Mouse (Mus musculus) forebrain, embryonic 13.5 days (tissue): ENCODE results near the gene 4930579F01Rik. TPM values are rescaled to one million over a fixed set of nuclear protein-coding genes. Genes with fewer than 3 reads are reported as not detected.

Source experiments
- ATAC-seq: fragments of 200-750 bp; cut with Nextera tagmentation; 2 replicates; pipeline ENCODE4 v1.8.0; 2017
- H3K27ac ChIP-seq: fragments of 300-500 bp; sonication (generic); 2 replicates; pipeline ENCODE4 v1.5.1; 2015; ENCODE audit warnings: inconsistent platforms, mild to moderate bottlenecking, moderate library complexity
- H3K27me3 ChIP-seq: fragments of 300-500 bp; sonication (generic); 2 replicates; pipeline ENCODE4 v1.6.1; 2015; ENCODE audit warnings: mild to moderate bottlenecking, inconsistent platforms
- H3K36me3 ChIP-seq: fragments of 300-500 bp; sonication (generic); 2 replicates; pipeline ENCODE4 v1.6.1; 2015; ENCODE audit warnings: mild to moderate bottlenecking, inconsistent platforms; ENCODE audit not compliant: poor library complexity, severe bottlenecking
- H3K4me1 ChIP-seq: fragments of 300-500 bp; sonication (generic); 2 replicates; pipeline ENCODE4 v1.6.1; 2015; ENCODE audit warnings: inconsistent platforms
- H3K4me2 ChIP-seq: fragments of 300-500 bp; sonication (generic); 2 replicates; pipeline ENCODE4 v1.6.1; 2015; ENCODE audit warnings: inconsistent platforms, mild to moderate bottlenecking, moderate library complexity
- H3K4me3 ChIP-seq: fragments of 300-500 bp; sonication (generic); 2 replicates; pipeline ENCODE4 v1.5.1; 2015; ENCODE audit warnings: mild to moderate bottlenecking, inconsistent platforms
- H3K9ac ChIP-seq: fragments of 300-500 bp; sonication (generic); 2 replicates; pipeline ENCODE4 v1.6.1; 2015; ENCODE audit warnings: mild to moderate bottlenecking, inconsistent platforms
- H3K9me3 ChIP-seq: fragments of 300-500 bp; sonication (generic); replicated peaks from 2 replicates; pipeline ENCODE4 v1.6.1; 2016; ENCODE audit warnings: inconsistent platforms
- WGBS: fragments of 180-500 bp; shearing (Covaris S2); methylation state at CpG from one replicate; pipeline ENCODE4 v1.1.7; 2015; 5-methylcytosine and 5-hydroxymethylcytosine counted together
- polyA plus RNA-seq: library from polyadenylated mRNA; unstranded; fragments of >200 nt; fragmentation: Nextera tagmentation; extraction: Ambion mirVana; gene quantifications from 2 replicates; pipeline ENCODE4 v1.2.1, GENCODE M21; 2015

Gene 4930579F01Rik
- polyA plus RNA-seq, 1 experiment from 2014 or later: not detected

DNA sequence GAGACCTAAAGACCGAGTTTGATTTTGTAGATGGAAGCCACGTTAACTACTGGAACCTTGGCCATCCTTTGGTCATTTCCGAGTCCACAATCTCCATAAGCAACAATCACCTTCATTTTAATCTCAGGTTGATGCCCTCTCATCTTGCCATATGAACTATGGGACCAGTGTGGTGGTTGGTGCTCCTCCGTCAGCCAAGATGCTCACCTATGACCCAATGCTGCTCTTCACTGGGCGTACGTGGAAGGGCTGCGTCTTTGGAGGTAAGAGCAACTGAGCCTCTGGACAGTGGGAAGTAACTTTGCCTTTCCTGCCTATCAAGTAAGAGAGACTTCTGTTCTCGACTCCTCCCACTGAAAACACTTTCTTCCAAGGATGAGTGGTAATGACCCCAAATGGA is 34.2 kb upstream of the 4930579F01Rik start:
- Histone ChIP-seq H3K36me3 (no peaks in the 10 kb centered on the region), H3K4me1 (no peaks in the 10 kb centered on the region), H3K4me3 (no peak overlapping the region), H3K9me3 (no peaks in the 10 kb centered on the region), H3K27ac (no peak overlapping the region), H3K27me3 (no peaks in the 10 kb centered on the region), H3K4me2 (no peak overlapping the region), H3K9ac (no peak overlapping the region)
- no peak for ATAC-seq
- WGBS: 96% methylated on average over 8 of the region's 8 CpGs

DNA sequence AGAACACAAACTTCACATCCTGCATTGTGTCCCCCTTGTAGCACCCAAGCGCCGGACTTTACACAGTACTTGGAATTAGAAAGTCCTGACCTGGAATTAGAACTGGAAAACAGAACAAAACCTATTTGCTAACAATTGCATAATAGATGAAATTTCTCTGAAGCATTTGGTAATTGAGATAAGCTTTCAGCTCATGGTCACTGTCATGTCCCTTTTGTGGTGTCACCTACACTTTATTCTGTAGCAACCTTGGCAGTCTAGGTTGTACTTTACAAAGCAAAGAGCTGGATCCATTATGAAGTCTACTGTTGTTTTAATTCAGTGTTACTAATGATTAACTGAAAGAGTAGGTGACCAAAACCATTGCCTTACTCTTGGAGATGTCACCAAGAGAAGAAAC is 33.5 kb upstream of the 4930579F01Rik start:
- Histone ChIP-seq H3K27me3 (no peaks in the 10 kb centered on the region), H3K36me3 (no peaks in the 10 kb centered on the region), H3K9me3 (no peaks in the 10 kb centered on the region), H3K4me3 (no peak overlapping the region), H3K4me1 (no peaks in the 10 kb centered on the region), H3K4me2 (no peak overlapping the region), H3K27ac (no peak overlapping the region), H3K9ac (no peak overlapping the region)
- WGBS: 89% methylated on average over 2 of the region's 2 CpGs
- ATAC-seq: no peak

DNA sequence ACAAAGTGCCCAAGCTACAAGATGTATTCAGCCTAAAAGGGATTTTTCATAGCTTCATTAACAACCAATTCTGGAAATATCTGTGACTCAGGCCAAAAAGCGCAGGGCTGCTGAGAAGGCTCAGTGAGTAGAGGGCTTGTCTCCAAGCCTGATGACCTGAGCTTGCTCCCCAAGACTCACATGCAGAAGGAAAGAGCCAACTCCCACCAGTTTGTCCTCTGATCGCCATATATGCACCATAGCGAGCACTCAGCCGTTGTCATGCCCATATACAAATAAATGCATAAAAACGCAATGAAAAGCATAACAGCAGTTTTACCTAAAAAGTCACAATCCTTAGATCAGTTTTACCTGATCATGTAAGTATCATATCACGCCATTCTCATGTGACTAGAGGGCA is 32.9 kb upstream of the 4930579F01Rik start:
- H3K4me2 ChIP-seq: no peak overlapping the region
- no peaks in the 10 kb centered on the region for H3K4me1 ChIP-seq
- H3K9ac ChIP-seq: no peak overlapping the region
- H3K27ac ChIP-seq: no peak overlapping the region
- 96% methylated on average over 6 of the region's 6 CpGs for WGBS
- no peaks in the 10 kb centered on the region for H3K36me3 ChIP-seq
- no peak for ATAC-seq
- no peaks in the 10 kb centered on the region for H3K9me3 ChIP-seq
- H3K4me3 ChIP-seq: no peak overlapping the region
- H3K27me3 ChIP-seq: no peaks in the 10 kb centered on the region

DNA sequence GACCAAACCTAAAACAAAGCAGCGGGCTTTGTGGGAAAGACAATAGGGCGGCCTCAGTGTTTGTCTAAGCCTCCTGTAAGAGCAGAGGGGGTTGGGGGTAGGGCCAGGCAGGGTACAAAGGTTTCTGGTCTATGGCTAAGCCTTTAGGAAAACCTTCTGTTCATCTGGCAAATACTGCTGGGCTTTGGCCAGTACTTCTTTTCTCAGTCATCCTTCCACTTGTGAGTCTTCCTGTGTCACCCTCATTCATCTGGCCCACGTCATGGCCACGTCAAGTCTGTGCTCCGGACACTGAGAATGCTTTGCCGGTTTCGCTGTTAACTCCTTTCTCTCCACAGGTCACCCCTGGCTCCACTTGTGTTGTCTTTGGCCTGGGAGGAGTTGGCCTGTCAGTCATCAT is 32.2 kb upstream of the 4930579F01Rik start:
- Histone ChIP-seq H3K36me3 (no peaks in the 10 kb centered on the region), H3K4me2 (no peak overlapping the region), H3K9ac (no peak overlapping the region), H3K4me3 (no peak overlapping the region), H3K9me3 (no peaks in the 10 kb centered on the region), H3K4me1 (no peaks in the 10 kb centered on the region), H3K27me3 (no peaks in the 10 kb centered on the region), H3K27ac (no peak overlapping the region)
- ATAC-seq: no peak
- WGBS: 56% methylated on average over 7 of the region's 7 CpGs

DNA sequence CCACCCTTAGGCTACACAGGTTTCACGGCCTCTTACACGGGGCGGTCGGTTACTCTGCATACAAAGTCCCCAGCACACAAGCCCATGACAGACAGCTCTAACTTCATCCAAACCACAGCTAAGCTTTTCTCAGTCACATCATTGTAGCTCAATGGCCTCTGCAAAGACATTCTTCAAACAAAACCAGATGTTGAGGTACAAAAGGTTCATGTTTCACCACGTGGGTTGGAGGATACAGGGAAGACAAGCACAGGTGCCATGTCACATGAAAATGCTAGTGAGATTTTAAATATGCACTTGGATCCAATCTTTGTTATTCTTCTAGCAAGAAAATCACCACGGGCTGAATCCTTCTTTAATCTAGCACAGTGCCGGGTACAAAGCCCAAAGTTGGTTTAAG is 31.7 kb upstream of the 4930579F01Rik start:
- WGBS: 76% methylated on average over 7 of the region's 7 CpGs
- no peak overlapping the region for H3K9ac ChIP-seq
- no peaks in the 10 kb centered on the region for H3K4me1 ChIP-seq
- no peak overlapping the region for H3K27ac ChIP-seq
- no peak overlapping the region for H3K4me3 ChIP-seq
- H3K27me3 ChIP-seq: no peaks in the 10 kb centered on the region
- H3K4me2 ChIP-seq: no peak overlapping the region
- no peaks in the 10 kb centered on the region for H3K9me3 ChIP-seq
- ATAC-seq: no peak
- H3K36me3 ChIP-seq: no peaks in the 10 kb centered on the region

DNA sequence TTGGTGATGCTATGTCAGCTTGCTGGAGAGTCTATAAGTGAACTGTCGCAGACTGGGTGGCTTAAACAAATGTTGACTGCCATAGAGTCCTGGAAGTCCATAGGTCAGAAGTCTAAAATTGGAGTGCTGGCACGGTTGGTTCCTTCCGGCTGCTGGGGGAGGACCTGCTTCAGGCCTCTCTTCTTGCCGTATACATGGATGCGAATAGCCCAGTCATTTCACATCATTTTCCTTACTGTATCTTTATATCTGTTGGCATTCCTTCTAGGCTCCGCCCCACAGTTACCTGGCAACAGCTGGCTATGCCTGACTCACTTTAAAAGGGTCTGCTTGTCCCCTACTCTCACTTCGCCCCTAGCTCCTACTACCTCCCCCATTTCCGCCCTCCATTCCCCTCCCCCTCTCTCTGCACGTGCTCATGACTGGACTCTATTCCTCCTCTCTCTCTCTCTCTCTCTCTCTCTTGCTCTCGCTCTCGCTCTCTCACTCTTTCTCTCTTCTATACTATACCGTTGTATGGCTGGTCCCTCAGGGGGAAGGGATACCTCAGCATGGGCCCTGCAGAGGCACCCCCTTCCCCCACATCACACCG is 30.8 kb upstream of the 4930579F01Rik start:
- H3K36me3 ChIP-seq: no peaks in the 10 kb centered on the region
- H3K4me2 ChIP-seq: no peak overlapping the region
- H3K9ac ChIP-seq: no peak overlapping the region
- no peaks in the 10 kb centered on the region for H3K27me3 ChIP-seq
- no peaks in the 10 kb centered on the region for H3K9me3 ChIP-seq
- WGBS: 85% methylated on average over 13 of the region's 13 CpGs
- no peaks in the 10 kb centered on the region for H3K4me1 ChIP-seq
- no peak for ATAC-seq
- H3K27ac ChIP-seq: no peak overlapping the region
- H3K4me3 ChIP-seq: no peak overlapping the region

DNA sequence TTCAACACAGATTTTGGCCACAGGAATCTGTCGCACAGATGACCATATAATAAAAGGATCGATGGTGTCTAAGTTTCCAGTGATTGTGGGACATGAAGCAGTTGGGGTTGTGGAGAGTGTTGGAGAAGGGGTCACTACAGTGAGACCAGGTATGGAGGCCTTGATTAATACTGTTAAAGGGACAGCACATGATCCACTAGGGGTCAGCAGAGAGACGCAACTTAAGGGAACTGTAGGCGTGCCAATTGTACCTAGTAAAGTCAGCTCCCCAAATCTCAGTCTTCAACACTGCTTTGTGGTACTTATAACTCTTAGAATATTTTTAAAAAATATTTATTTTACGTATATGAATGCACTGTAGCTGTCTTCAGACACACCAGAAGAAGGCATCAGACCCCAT is 29.3 kb upstream of the 4930579F01Rik start:
- 55% methylated on average over 5 of the region's 5 CpGs for WGBS
- ATAC-seq: peak; percentile 84
- no peak overlapping the region for H3K9ac ChIP-seq
- H3K4me2 ChIP-seq: no peak overlapping the region
- no peak overlapping the region for H3K27ac ChIP-seq
- no peaks in the 10 kb centered on the region for H3K36me3 ChIP-seq
- H3K4me3 ChIP-seq: no peak overlapping the region
- no peaks in the 10 kb centered on the region for H3K4me1 ChIP-seq
- H3K9me3 ChIP-seq: no peaks in the 10 kb centered on the region
- no peaks in the 10 kb centered on the region for H3K27me3 ChIP-seq

DNA sequence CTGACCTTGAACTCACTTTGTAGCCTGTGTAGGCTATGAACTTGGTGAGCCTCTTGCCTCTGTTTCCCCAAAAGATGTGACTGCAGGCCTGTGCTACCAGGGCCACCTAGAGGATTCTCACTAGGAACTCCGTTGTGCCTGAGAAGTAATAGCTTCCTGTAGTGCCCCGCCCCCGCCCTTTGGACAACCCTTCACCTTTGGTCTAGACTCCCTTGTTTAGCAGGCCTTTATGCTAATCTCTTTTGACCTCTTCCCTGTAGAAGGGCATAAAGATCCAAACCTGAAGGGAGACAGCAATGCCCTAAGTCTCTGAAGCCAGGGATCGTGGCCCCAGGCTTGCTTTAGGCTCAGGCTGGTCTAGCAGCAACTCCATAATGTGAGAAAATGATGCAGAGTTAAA is 28.9 kb upstream of the 4930579F01Rik start:
- Histone ChIP-seq H3K9ac (no peak overlapping the region), H3K4me2 (no peak overlapping the region), H3K4me3 (no peak overlapping the region), H3K9me3 (no peaks in the 10 kb centered on the region), H3K4me1 (no peaks in the 10 kb centered on the region), H3K27ac (no peak overlapping the region), H3K27me3 (no peaks in the 10 kb centered on the region), H3K36me3 (no peaks in the 10 kb centered on the region)
- WGBS: 71% methylated on average over 4 of the region's 4 CpGs
- ATAC-seq: no peak

DNA sequence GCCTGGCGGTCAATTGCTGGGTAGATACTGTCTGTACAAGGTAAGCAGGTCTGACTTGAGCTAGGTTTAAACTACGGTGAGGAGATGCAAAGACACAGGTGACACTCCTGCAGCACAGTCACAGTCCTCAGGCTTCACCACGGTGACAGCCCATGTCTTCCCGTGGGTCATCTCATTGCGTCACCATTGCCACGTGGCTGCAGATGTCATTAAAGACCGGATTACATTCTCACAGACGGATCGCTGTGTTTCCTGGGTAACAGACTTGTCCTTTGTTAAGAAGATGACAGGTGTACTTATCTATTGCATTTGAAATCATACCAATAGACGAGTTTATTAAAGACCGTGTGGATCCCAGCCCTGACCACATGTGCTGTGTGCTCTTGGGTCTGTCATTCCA is 27.5 kb upstream of the 4930579F01Rik start:
- Histone ChIP-seq H3K4me1 (no peaks in the 10 kb centered on the region), H3K9ac (no peak overlapping the region), H3K36me3 (no peaks in the 10 kb centered on the region), H3K9me3 (no peaks in the 10 kb centered on the region), H3K4me2 (no peak overlapping the region), H3K27ac (no peak overlapping the region), H3K27me3 (no peaks in the 10 kb centered on the region), H3K4me3 (no peak overlapping the region)
- WGBS: 90% methylated on average over 11 of the region's 11 CpGs
- no peak for ATAC-seq

DNA sequence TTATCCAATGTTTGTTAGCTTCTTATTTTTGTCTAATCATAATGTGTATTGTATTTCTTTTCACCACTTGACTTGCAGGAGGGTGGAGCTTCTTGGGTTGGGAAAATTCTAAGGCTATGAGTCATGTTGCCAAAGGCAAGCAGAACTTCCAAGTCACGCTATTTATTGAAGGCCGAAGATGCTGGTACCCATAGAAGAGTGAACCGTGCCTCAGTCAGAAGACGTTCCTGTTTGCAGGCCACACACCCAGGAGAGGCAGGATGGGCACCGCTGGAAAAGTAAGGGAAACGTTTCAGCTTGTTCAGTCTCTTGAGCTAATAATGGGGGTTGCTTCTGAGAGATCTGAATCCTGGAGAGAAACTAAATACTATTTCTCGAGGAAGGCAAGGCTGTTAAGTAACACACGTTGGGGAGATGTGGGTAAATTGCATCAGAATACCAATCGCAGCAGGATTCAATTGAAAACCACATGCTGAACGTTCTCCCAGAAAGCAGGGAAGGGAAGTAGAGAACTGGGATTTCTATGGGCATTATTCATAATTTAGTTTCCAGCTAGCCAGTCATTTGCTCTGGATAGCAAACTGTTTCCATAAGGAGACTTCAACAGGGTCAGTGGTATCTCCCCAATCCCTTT is 24.1 kb upstream of the 4930579F01Rik start, which contains the start of gene Adh7:
Gene Adh7 (plus strand): TSS at position 130 of the 634 bp plus-strand sequence.
- ATAC-seq: no peak
- no peak within 1 kb of the TSS for H3K4me3 ChIP-seq
- no peak within 1 kb of the TSS for H3K4me2 ChIP-seq
- no peaks in the 10 kb centered on the region for H3K9me3 ChIP-seq
- no peak within 1 kb of the TSS for H3K9ac ChIP-seq
- 86% methylated on average over 10 of the region's 10 CpGs for WGBS
- H3K36me3 ChIP-seq: no peaks in the 10 kb centered on the region
- H3K27me3 ChIP-seq: no peaks in the 10 kb centered on the region
- H3K4me1 ChIP-seq: peaks cover 4% of the 10 kb centered on the region; the same call in 1 of the 2 replicates
- no peak within 1 kb of the TSS for H3K27ac ChIP-seq

DNA sequence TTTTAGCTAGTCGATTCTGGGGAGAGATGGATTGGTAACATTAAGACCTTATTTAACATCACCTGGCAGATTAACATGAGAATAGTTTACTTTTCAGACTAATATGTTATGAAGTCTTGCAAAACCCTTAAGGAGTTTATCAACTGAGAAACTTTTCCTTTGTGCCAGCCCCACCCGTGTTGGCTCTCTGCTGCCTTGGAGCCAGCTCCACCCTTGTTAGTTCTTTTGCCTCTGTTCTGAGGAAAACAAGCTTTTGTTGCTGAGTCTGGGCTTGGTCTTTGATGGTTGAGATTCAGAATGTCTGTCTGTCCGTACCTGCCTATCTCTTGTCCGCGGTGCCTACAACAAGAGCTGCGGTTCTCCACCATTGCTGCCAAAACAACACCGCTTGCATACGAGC is 22.5 kb upstream of the 4930579F01Rik start:
- no peaks in the 10 kb centered on the region for H3K27me3 ChIP-seq
- WGBS: 74% methylated on average over 8 of the region's 8 CpGs
- no peak for ATAC-seq
- H3K36me3 ChIP-seq: no peaks in the 10 kb centered on the region
- H3K27ac ChIP-seq: no peak overlapping the region
- H3K4me3 ChIP-seq: no peak overlapping the region
- H3K4me1 ChIP-seq: peaks cover 4% of the 10 kb centered on the region; the same call in 1 of the 2 replicates
- H3K9me3 ChIP-seq: no peaks in the 10 kb centered on the region
- H3K9ac ChIP-seq: no peak overlapping the region
- H3K4me2 ChIP-seq: no peak overlapping the region

DNA sequence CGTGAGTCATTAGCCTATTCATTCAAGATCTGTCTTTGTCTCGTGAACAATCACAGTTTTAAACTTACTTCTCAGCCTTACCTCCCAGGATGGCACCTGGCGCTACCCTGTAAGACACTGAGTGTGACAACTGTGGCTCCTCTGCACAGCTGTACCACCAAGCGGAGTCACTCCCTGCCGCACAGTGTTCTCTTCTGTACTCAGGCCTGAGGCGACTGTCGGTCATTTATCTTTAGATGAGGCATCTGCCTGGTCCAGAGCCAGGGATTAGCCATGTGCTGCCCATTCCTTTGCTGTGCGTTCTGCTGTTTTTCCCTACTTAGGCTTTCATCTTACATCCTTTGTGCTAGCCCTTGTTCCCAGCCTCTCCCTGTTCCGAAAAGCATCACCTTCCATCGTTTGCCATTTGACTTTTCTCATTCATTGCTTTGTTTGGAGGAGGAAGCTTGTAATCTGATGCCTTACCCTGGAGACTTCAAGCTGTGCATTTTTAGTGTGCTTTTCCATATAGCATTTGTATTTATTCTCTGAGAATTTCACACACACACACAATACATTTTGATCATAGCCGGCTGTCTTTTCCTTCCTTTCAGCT is 21.9 kb upstream of the 4930579F01Rik start:
- 17% methylated on average over 11 of the region's 11 CpGs for WGBS
- H3K4me3 ChIP-seq: no peak overlapping the region
- H3K4me1 ChIP-seq: peaks cover 4% of the 10 kb centered on the region; the same call in 1 of the 2 replicates
- H3K9ac ChIP-seq: no peak overlapping the region
- H3K9me3 ChIP-seq: no peaks in the 10 kb centered on the region
- no peaks in the 10 kb centered on the region for H3K27me3 ChIP-seq
- H3K36me3 ChIP-seq: no peaks in the 10 kb centered on the region
- H3K4me2 ChIP-seq: no peak overlapping the region
- no peak overlapping the region for H3K27ac ChIP-seq
- no peak for ATAC-seq
